Mouse (Mus musculus) inflammation-experienced regulatory T-cells, adult 6 months (primary cell): Measurements from ENCODE around the gene Scd2. TPM values are rescaled to one million over a fixed set of nuclear protein-coding genes. Genes with fewer than 3 reads are reported as not detected.
"Not testable (repeated sequence)": the region's sequence is repeated elsewhere in the genome, so short reads cannot be mapped to it uniquely, and the experiment has no call there.

ENCODE experiments used
- ATAC-seq: one replicate; pipeline ENCODE4 v1.8.0; 2017
- polyA plus RNA-seq, 3 experiments: library from polyadenylated mRNA; unstranded; fragments of 100-300 nt; shearing (Covaris generic); gene quantifications; one replicate each; pipeline ENCODE4 v1.2.1; 2017

Scd2 gene
- polyA plus RNA-seq = 10 to 100 TPM; 24.8 to 27.3 (median 25.3) TPM

- peak; percentile 35 for ATAC-seq
Observed at GRCm38 (mm10) chr19:44292941-44293768, at the start of gene Scd2. TSS of gene Scd2 (plus strand) at chr19:44293674.

GRCm38 (mm10) chr19:44245761-44246171 lies 47.7 kb upstream of the Scd2 start:
- ATAC-seq = no peak

GRCm38 (mm10) chr19:44246341-44246911 lies 47.0 kb upstream of the Scd2 start:
- ATAC-seq = no peak

GRCm38 (mm10) chr19:44247281-44248080 lies 46.0 kb upstream of the Scd2 start:
- ATAC-seq = peak; percentile 2

DNA sequence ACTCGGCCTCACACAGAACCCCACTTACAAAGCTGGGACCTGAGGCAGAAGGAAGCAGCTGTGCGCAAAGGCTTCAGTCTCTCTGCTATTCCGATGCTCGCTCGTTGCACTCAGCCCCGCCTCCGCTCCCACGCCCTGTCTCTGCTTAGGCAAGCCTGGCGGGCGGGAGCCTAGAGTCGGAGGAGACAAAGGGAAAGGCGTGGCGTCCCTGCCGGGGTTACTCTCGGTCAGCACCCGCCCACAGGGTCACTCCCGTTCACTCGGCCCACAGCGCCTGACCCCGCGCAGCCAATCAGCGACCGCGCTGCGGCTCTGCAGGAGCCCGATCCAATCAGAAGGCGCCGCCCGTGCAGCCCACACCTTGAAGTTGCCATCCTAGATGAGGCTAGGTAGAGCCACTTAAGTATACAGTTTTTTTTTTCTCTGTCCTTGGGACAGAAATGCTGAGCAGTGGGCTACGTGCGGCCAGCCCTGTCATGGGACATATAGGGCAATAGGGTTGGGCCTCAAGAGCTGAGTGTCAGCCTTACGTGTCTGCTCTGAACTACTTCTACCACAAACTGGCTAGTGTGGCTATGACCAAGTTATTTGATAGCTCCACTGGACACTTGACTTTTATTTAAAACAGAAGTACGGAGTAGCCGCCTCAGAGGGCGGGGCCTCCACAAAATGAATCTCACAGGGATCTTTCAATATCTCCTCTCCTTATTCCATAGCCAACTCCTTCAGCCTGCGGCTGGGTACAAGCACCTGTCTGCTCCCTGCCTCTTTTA lies 45.2 kb upstream of the Scd2 start:
- ATAC-seq = peak; percentile 97

DNA sequence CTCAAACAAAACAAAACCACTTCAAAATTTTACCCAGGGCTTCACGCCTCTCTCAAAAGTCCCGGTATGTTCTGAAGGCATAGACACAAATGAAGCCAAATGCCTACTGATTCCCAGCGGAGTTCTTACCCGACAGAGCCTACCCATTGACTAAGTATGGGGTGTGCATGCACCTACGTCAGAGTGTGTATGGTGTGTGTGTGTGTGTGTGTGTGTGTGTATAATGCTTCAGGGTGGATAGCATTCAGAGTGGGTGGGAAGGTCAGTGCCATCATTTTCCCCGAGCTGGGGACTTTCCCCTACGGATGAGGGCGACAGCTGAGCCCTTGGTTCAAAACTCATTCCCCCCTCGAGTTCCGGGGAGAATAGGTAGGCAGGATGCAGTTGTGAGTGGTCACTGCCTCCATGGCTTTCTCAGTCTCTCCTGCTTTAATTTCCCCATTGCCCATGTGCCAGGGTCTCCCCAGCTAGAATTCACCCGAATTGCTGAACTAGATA lies 44.6 kb upstream of the Scd2 start:
- ATAC-seq = peak; percentile 4

DNA sequence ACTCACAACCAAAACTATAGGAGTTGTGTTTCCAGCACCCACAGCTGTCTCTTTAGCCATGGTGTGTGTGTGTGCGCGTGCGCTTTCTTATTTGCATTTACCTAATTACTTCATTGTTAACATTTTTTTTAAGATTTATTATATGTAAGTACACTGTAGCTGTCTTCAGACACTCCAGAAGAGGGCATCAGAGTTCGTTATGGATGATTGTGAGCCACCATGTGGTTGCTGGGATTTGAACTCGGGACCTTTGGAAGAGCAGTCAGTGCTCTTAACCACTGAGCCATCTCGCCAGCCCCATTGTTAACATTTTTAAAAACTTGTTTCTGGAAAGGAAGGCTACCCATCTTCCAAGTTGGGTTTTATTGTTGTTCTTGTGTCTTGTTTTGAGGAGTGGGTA lies 42.3 kb upstream of the Scd2 start:
- not testable (repeated sequence) for ATAC-seq

DNA sequence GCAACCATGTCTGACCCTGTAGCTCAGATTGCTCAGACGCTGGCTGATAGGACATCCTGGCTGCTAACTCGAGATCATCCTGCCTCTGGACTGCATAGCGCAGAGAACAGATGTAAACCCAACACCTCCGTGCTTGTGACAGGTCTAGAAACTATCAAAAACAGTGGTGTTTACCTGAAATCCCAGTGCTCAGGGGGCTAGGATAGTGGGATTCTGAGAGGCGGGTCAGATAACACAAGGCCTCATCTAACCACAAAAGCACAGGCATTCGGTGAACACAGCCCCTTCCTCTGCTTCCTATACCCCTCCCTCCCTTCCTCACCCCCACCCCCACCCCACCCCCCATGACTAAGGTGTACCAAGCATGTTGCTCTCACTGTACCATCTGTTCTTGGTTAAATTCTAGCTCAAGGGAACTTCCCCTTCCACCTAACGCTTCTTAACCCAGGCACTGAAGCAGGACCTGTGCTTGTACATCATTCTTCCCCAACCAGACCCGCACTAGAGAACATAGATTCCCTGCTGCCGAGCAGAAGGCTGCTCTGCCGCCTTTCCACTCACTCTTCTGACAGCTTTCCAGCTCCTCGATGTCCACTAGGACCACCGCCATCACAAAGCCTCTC lies 41.4 kb upstream of the Scd2 start:
- no peak for ATAC-seq

GRCm38 (mm10) chr19:44254106-44254505 lies 39.4 kb upstream of the Scd2 start:
- ATAC-seq = peak; percentile 55

DNA sequence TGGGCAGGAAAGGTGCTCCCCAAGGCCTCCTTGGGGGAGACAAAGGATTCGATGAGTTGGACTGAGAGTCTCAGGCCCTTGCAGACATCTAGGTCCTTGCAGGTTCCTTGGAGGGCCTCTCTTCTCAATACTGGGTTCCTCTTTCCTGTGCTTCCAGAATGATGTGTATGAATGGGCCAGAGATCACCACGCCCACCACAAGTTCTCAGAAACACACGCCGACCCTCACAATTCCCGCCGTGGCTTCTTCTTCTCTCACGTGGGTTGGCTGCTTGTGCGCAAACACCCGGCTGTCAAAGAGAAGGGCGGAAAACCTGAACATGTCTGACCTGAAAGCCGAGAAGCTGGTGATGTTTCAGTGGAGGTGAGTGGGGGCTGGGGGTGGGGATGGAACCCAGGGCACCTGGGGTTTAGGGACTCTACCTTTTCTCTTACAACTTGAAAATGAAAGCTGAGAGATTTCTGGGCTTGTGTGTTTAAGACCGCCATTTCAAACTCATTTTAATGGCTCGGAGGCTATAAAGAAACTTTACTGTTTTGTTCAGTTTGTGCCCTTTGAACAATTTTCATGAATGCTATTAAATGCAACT lies 36.0 kb upstream of the Scd2 start:
- ATAC-seq = peak; percentile 30

- no peak for ATAC-seq
Observed at GRCm38 (mm10) chr19:44259484-44259883, 34.0 kb upstream of the Scd2 start.

- ATAC-seq = no peak
Observed at GRCm38 (mm10) chr19:44260487-44260886, 33.0 kb upstream of the Scd2 start.

GRCm38 (mm10) chr19:44261774-44262173 lies 31.7 kb upstream of the Scd2 start:
- no peak for ATAC-seq

- no peak for ATAC-seq
Observed at GRCm38 (mm10) chr19:44263581-44263980, 29.9 kb upstream of the Scd2 start.

GRCm38 (mm10) chr19:44264226-44264625 lies 29.2 kb upstream of the Scd2 start:
- no peak for ATAC-seq

DNA sequence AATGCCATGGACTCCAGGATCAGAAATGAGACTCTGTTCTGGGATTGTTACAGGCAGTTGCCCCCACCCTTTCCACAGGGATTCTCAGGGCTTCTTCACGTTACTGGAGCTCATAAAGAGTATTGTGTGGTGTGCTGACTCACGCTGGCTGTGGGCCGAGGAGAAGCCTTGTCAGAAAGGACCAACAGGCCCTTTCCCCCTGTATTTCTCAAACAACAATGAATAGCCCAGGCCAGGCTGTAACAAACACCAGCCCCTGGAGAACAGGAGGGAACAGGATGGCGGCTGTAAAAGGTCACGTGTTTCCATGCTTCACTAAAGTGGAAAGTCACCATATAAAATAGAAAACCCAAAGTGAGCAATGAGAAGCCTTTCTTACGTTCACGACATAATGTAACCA lies 28.2 kb upstream of the Scd2 start:
- ATAC-seq = no peak

DNA sequence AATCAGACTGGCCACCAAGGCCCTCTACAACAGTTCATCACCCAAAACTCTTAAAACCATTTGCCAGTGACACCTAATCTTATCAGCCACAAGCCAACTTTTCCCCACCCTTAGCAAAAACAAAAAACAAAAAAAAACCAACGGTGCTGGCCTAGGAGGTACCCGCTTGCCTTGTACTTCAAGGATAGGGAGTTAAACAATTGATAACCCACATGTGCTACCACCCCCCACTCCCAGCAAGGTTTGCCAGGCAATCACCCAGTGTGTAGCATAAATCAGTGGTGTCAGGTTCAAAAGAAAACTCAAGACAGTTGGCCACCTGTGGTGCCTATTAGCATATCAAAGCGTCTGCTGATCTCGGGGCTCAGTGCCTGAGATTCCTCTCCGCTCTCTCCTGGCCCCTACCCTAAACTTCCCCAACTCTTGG lies 27.6 kb upstream of the Scd2 start:
- no peak for ATAC-seq

- ATAC-seq = peak; percentile 62
Observed at GRCm38 (mm10) chr19:44266458-44266823, 27.0 kb upstream of the Scd2 start.

GRCm38 (mm10) chr19:44266824-44267498 lies 26.5 kb upstream of the Scd2 start:
- ATAC-seq = peak; percentile 87

GRCm38 (mm10) chr19:44267499-44268002 lies 25.9 kb upstream of the Scd2 start:
- ATAC-seq = no peak

- ATAC-seq = no peak
Observed at GRCm38 (mm10) chr19:44273711-44274110, 19.8 kb upstream of the Scd2 start.
